Mouse (Mus musculus) fibroblast of lung, adult 2 months (primary cell): ENCODE data around the gene Gm20920.
"Not testable (repeated sequence)": the region's sequence is repeated elsewhere in the genome, so short reads cannot be mapped to it uniquely, and the experiment has no call there.

Source experiments
- DNase-seq: peaks from one replicate; pipeline ENCODE4 v3.0.0-alpha.2; 2011; ENCODE audit warnings: low read depth

Gm20920 gene

DNA sequence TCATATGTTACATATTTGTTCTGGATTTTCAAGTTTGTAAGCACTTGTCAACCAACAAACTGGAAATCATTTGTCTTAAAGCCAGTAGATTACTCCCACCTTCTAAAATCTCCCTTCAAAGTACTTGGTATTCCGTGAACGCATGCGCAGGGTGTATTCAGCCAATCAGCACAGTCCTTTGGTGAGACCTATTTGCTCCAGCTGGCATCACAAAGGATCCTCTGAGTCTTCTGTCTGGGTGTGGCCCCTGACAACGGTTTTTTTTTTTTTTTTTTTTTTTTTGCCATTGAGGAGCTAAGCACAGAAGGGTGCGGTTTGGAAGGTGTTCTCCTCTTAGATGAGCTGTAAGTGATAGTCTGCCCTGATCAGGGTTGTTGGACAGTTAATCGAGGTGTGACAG is at the start of gene Gm20920:
Gene Gm20920 (plus strand): TSS at position 301 of the 400 bp plus-strand sequence.
- not testable (repeated sequence) for DNase-seq
